Mouse (Mus musculus) thymus, postnatal 10 days (tissue): ENCODE measurements around the gene 1110059G10Rik.

Experiments
- DNase-seq, 2 experiments: peaks; one replicate each; pipeline ENCODE4 v3.0.0; 2021; ENCODE audit warnings: low spot score in 2 of 2

The 1110059G10Rik gene

DNA sequence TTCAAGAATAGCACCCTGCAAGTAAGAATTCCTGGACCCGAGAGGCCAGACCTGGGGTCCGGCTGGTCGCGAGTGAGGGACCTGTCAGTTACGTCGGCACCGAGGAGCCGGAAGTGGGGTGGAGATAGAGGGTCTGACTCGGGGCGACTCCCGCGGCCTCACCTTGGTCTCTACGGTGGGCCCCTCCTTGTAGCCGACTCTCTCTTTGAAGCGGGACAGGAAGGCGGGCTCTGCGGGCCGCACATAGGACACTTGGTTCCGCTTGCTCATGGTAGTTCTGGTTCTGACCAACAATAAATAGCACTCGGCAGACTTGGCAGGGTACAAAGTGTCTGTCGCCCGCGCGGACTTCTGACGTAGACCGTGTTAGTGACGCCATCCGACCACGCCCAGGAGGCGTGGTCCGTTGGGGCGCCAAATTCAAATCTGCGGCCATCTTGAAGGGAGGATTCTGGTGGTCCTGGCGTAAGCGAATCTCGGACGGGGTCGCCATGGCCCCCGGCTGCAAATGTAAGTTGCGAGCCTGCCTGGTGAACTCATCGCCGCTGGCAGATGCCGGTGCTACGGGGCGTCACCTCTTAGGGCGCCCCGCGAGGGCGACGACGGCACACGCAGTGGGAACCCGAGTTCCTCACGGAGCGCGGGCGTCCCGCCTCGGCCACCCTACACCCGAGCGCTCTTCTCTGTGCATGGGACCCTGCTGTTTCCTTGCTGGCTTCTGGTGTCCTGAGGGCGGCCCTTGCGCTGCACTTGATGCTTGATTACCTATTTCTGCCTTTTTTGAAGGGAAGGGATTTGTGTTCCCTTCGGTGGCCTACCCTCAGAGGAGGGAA, at the start of gene 1110059G10Rik, which contains the start of gene Kif15:
TSS of gene 1110059G10Rik (minus strand) at position 358 of the 833 bp plus-strand sequence.
TSS of gene Kif15 (plus strand) at position 404 of the 833 bp plus-strand sequence.
- peak; percentile 85 to 92 for DNase-seq

DNA sequence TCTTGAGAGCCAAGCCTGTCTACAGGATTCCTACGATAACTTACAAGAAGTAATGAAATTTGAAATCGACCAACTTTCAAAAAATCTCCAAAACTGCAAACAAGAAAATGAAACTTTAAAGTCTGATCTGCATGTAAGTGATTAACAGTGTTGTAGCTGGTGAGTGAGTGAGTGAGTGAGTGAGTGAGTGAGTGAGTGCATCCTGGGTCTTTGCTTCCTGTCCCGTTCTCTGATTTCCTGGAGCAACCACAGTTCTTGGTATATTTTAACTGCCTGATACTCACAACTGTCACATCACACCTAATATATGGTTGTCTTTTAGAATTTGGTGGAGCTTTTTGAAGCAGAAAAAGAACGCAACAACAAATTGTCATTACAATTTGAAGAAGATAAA, 48.4 kb upstream of the 1110059G10Rik start:
- DNase-seq = no peak

DNA sequence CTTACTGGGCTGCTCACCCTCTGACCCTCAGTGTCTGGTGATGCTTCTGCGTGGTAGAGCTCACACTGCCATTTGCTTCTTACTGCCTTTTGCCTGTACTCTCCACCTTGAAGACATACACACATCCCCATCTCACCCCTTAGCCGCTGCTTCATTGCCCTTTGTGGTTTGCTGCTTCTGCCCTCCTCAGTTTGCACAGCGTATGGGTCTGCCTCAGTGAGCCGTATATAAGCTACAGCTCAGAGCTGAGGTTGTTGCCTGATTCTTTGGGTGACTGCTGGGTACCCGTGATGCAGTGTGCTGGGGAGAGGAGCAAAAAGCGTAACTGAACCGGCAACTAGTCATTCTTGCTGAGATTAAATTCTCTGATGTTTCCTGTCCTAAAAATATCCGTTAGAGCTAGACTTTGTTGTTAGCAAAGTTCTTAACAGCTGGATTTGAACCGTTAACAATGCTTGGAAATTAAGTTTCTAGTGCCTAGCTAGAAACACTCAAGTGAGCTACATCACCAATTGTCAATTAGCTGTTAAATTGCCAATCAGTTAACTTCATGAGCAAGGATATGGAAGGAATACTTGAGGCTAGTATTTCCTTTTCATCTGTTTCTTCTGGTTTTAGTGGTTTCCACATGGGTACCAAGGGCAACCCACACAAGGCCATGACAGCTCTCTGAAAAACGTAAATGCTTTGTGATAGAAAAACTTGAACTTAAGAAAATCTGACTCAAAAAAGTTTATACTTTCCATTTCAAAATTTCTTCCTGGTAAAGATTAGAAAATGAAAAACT, 47.8 kb upstream of the 1110059G10Rik start:
- DNase-seq = no peak

DNA sequence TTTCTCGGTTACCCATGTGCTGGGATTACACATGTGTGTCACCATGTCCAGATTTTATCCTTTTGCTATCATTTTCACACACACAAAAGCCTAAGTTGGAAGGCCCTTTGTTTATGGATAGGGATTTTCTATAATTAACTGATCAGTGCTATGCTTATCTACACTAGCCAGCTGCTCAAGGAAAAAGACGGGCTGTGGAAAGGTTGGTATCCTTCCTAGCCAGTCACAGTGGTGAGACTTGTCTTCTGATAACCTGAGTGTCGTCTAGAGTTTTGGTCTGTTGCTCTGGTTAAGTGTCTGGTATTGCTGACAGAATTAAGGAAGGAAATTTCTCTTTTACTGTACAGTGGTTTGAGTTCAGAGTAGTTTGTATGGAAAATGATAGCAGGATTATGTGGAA, 21.9 kb downstream of the 1110059G10Rik start:
- DNase-seq = no peak

DNA sequence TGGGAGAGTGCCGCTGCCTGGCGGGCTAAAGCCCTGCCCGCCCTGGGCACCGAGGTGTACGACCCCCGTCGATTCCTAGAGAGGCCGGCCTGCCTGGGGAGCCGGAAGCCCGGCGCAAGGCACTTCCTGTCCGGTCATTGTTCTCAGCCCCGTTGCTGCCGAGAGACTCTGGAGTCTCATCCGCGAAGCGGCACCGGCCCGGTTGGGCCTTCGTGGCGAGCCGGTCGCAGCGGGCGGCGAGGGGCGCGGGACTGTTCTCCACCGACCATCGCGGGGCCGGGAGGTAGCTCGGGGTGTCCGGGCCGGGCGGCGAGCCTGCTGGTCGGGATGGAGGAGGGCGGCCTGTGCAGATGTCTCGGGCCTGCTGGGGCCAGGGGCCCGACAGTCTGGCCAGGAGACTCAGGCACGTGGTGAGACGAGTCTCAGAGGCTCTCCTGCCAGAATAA, 27.8 kb downstream of the 1110059G10Rik start, which contains the start of gene Zfp105:
TSS of gene Zfp105 (plus strand) at position 137 of the 446 bp plus-strand sequence.
- DNase-seq = no peak

GRCm38 (mm10) chr9:122922436-122922835, 28.4 kb downstream of the 1110059G10Rik start:
- no peak for DNase-seq

- DNase-seq = no peak
Measured at GRCm38 (mm10) chr9:122902717-122903535, 47.9 kb downstream of the 1110059G10Rik start.

DNA sequence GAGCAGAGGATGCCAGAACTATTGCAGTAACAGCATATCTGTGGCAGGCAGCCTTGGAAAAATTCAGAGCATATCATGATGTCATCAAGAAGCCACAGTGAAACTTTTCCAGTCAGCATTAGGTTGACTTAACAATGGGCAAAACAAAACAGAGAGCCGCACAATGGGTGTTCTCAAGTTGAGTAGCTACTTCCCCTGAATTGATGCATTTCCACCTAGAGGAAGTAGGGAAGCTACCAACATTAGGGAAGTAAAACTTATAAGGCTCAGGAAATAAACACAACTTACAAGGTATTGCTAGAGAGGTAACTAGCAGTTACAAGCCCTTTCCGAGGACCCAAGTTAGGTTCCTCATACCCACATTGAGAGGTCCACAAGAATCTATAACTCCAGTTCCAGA, 49.8 kb downstream of the 1110059G10Rik start:
- DNase-seq = no peak
